Mouse (Mus musculus) midbrain, embryonic 10.5 days (tissue): ENCODE measurements around the gene Slc28a3. TPM values are rescaled to one million over a fixed set of nuclear protein-coding genes. Genes with fewer than 3 reads are reported as not detected.

Experiments
- DNase-seq: peaks from one replicate; pipeline ENCODE4 v3.0.0-alpha.2; 2017; ENCODE audit warnings: low spot score
- H3K27ac ChIP-seq: fragments of 300-500 bp; sonication (generic); replicated peaks from 2 replicates; pipeline ENCODE4 v1.5.1; 2016; ENCODE audit warnings: mild to moderate bottlenecking
- H3K27me3 ChIP-seq: fragments of 300-500 bp; sonication (generic); 2 replicates; pipeline ENCODE4 v1.6.1; 2016; ENCODE audit warnings: low read depth, mild to moderate bottlenecking; ENCODE audit not compliant: poor library complexity, severe bottlenecking
- H3K36me3 ChIP-seq: fragments of 300-500 bp; sonication (generic); 2 replicates; pipeline ENCODE4 v1.6.1; 2016; ENCODE audit warnings: mild to moderate bottlenecking, moderate library complexity
- H3K4me1 ChIP-seq: fragments of 300-500 bp; sonication (generic); 2 replicates; pipeline ENCODE4 v1.6.1; 2016
- H3K4me3 ChIP-seq: fragments of 300-500 bp; sonication (generic); 2 replicates; pipeline ENCODE4 v1.5.1; 2016; ENCODE audit warnings: mild to moderate bottlenecking, moderate library complexity
- H3K9me3 ChIP-seq: fragments of 300-500 bp; sonication (generic); replicated peaks from 2 replicates; pipeline ENCODE4 v1.6.1; 2016; ENCODE audit warnings: mild to moderate bottlenecking
- WGBS: fragments of 180-500 bp; shearing (Covaris S2); methylation state at CpG from one replicate; pipeline ENCODE4 v1.1.7; 2016; 5-methylcytosine and 5-hydroxymethylcytosine counted together
- polyA plus RNA-seq: library from polyadenylated mRNA; unstranded; fragments of >200 nt; fragmentation: Nextera tagmentation; extraction: Ambion mirVana; gene quantifications from 2 replicates; pipeline ENCODE4 v1.2.1, GENCODE M21; 2016

Slc28a3 gene
- polyA plus RNA-seq, 1 experiment from 2014 or later = not detected

DNA sequence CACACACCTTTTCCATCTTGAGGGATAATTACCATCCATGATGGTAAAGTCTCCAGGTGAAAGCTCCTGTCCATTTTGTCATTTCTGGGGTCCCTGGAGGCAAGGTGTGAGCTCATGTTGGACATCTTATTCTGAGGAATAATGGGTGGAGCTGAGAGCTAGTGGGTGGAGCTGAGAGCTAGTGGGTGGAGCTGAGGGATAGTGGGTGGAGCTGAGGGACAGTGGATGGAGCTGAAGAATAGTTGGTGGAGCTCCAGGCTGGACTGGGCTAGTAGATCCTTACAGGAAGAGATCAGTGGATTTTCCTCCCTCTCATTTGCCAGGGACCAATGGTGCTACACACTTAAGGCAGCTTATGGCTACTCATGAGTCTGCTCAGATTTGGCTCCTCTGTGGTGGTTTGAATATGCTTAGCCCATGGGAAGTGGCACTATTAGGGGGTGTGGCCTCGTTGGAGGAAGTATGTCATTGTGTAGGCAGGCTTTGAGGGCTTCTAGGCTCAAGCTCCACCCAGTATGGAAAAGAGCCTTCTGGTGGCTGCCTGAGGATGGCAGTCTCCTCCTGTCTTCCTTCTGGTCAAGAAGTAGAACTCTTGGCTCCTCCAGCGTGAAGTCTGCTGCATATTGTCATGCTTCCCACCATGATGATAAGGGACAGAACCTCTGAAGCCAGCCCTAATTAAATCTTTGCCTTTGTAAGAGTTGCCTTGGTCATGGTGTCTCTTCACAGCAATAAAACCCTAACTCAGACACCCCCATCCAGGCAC, 74.0 kb downstream of the Slc28a3 start:
- no peak for DNase-seq

GRCm38 (mm10) chr13:58535321-58535720, 75.4 kb downstream of the Slc28a3 start:
- DNase-seq = no peak
- H3K9me3 ChIP-seq = no peaks in the 10 kb centered on the region
- H3K27ac ChIP-seq = no peak overlapping the region
- no peaks in the 10 kb centered on the region for H3K36me3 ChIP-seq
- H3K27me3 ChIP-seq = no peaks in the 10 kb centered on the region
- H3K4me3 ChIP-seq = no peak overlapping the region
- peaks cover 5% of the 10 kb centered on the region; the same call in 1 of the 2 replicates for H3K4me1 ChIP-seq
- 85% methylated on average over 2 of the region's 2 CpGs for WGBS

More for the DNA sequence above, 74.0 kb downstream of the Slc28a3 start:
- WGBS = 78% methylated on average over 2 of the region's 2 CpGs
- Histone ChIP-seq H3K27ac (no peak overlapping the region), H3K4me3 (no peak overlapping the region), H3K27me3 (no peaks in the 10 kb centered on the region), H3K36me3 (no peaks in the 10 kb centered on the region), H3K9me3 (no peaks in the 10 kb centered on the region), H3K4me1 (peaks cover 5% of the 10 kb centered on the region; the same call in 1 of the 2 replicates)

- Histone ChIP-seq H3K27ac (no peak overlapping the region), H3K4me3 (no peak overlapping the region), H3K36me3 (no peaks in the 10 kb centered on the region), H3K4me1 (peaks cover 5% of the 10 kb centered on the region; the same call in 1 of the 2 replicates), H3K27me3 (no peaks in the 10 kb centered on the region), H3K9me3 (no peaks in the 10 kb centered on the region)
- WGBS = 86% methylated on average over 3 of the region's 3 CpGs
- DNase-seq = no peak
Measured at GRCm38 (mm10) chr13:58534861-58535260, 75.8 kb downstream of the Slc28a3 start.

DNA sequence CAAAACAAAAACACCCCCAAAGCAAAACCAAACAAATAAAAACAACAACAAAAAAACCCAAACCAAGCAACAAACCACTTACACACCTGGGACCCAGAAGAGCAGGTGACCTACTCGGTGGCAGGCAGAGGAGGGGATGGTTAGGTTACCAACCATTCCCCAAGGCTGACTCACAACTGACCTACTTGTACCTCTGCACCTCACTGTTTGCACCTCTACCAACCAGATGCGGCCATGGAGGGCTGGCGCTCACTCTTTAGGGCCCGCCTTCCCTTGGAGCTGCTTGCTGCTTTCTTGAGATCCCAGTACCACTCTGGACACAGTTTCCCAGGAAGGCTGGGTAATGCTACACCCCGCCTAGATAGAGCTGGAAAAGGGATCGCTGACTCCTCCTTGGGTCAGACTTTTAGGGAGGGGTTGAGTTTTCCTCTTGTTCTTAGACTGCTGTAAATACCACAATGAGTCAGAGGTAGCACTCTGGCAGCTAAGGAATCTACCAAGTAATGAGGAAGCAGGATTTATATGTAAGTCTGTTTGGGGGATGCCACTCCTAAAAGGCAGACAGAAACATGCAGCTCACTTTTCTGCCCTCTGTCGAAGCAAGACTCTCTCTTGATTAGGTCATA, 76.3 kb downstream of the Slc28a3 start:
- no peaks in the 10 kb centered on the region for H3K27me3 ChIP-seq
- WGBS = 84% methylated on average over 7 of the region's 7 CpGs

GRCm38 (mm10) chr13:58524581-58524980, 86.1 kb downstream of the Slc28a3 start:
- H3K27ac ChIP-seq = no peak overlapping the region
- H3K36me3 ChIP-seq = no peaks in the 10 kb centered on the region
- no peak for DNase-seq
- 85% methylated on average over 3 of the region's 3 CpGs for WGBS
- peaks cover 15% of the 10 kb centered on the region for H3K27me3 ChIP-seq
- H3K4me3 ChIP-seq = no peak overlapping the region
- peaks cover 25% of the 10 kb centered on the region for H3K4me1 ChIP-seq
- no peaks in the 10 kb centered on the region for H3K9me3 ChIP-seq

More for the DNA sequence above, 76.3 kb downstream of the Slc28a3 start:
- no peaks in the 10 kb centered on the region for H3K36me3 ChIP-seq
- H3K27ac ChIP-seq = no peak overlapping the region
- no peaks in the 10 kb centered on the region for H3K9me3 ChIP-seq
- no peak overlapping the region for H3K4me3 ChIP-seq
- H3K4me1 ChIP-seq = peaks cover 5% of the 10 kb centered on the region; the same call in 1 of the 2 replicates
- no peak for DNase-seq

GRCm38 (mm10) chr13:58523761-58524117, 86.9 kb downstream of the Slc28a3 start:
- Histone ChIP-seq H3K27ac (no peak overlapping the region), H3K4me1 (peaks cover 25% of the 10 kb centered on the region), H3K9me3 (no peaks in the 10 kb centered on the region), H3K4me3 (no peak overlapping the region), H3K36me3 (no peaks in the 10 kb centered on the region), H3K27me3 (peaks cover 15% of the 10 kb centered on the region)
- DNase-seq = no peak
- 69% methylated on average over 7 of the region's 7 CpGs for WGBS

GRCm38 (mm10) chr13:58523011-58523760, 87.5 kb downstream of the Slc28a3 start:
- no peak for DNase-seq
- no peaks in the 10 kb centered on the region for H3K36me3 ChIP-seq
- peaks cover 15% of the 10 kb centered on the region for H3K27me3 ChIP-seq
- no peak overlapping the region for H3K27ac ChIP-seq
- no peaks in the 10 kb centered on the region for H3K9me3 ChIP-seq
- peaks cover 25% of the 10 kb centered on the region for H3K4me1 ChIP-seq
- 32% methylated on average over 20 of the region's 20 CpGs for WGBS
- H3K4me3 ChIP-seq = no peak overlapping the region

DNA sequence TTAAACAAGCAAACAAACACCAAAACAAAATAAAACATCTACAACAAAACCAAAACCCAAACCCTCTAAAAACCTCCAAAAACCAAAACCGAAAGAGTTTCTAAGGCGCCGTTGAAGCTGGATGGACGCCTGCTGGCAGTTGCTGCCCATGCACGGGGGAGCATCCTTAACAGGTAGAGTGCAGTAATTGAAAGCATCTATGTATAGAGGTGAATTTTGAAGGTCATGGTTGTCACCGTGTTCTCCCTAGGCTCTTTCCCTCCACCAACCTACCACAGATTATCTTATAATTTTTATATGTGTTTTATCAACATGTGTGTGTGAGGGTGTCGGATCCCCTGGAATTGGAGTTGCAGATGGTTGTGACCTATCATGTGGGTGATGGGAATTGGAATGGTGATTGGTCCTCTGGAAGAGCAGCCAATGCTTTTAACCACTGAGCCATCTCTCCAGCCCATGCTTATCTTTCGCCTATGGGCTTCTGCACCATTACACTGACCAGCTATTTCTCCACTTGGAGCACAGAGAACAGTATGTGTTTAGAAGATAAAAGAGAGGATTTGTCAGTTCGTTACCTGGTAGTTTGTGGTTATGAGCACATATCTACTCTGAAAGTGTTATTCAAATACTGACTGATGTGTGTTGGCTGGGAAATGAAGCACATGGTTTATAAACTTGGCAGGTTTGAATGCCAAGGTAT, 89.2 kb downstream of the Slc28a3 start:
- Histone ChIP-seq H3K9me3 (no peaks in the 10 kb centered on the region), H3K27ac (no peak overlapping the region), H3K27me3 (peaks cover 15% of the 10 kb centered on the region), H3K4me3 (no peak overlapping the region), H3K36me3 (no peaks in the 10 kb centered on the region), H3K4me1 (peaks cover 24% of the 10 kb centered on the region)
- DNase-seq = no peak
- WGBS = 89% methylated on average over 9 of the region's 9 CpGs

DNA sequence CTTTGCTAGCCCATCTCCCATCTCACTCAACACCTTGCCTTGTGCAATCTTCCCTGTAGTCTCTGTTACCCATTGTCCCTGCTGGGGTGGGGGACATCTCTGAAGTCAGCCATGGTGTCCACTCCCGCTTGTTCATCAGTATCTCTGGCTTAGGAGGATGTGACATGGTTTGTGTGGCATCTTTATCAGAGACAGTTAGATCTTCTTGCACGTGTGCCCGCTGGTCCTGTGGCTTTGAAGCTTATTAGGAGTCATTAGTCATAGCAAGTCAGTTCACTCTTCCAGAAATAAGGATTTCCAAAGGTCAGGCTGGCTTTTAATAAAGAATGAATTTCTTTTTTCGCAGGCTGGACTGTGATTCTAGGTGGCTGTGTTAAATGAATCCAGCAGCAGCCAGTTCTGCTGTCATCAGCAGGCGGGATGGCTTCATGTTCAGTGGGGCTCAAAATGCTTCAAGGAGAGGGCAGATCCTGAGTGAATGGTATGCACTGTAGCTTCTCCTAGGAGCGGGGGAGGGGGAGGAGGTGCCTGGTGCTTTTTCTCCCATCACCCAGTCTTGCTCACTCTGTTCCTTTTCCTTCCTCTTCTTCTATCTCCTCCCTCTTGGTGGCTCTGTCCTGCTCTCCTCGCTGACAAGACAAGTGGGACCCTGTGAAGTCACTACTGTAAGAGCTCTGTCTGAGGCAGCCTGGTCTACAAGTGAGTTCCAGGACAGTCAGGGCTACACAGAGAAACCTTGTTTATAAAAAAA, 89.9 kb downstream of the Slc28a3 start:
- no peaks in the 10 kb centered on the region for H3K9me3 ChIP-seq
- peaks cover 15% of the 10 kb centered on the region for H3K27me3 ChIP-seq
- H3K4me1 ChIP-seq = peaks cover 24% of the 10 kb centered on the region
- WGBS = 71% methylated on average over 7 of the region's 7 CpGs
- no peak overlapping the region for H3K4me3 ChIP-seq
- DNase-seq = no peak
- H3K27ac ChIP-seq = no peak overlapping the region
- H3K36me3 ChIP-seq = no peaks in the 10 kb centered on the region

- Histone ChIP-seq H3K9me3 (no peaks in the 10 kb centered on the region), H3K4me1 (peaks cover 21% of the 10 kb centered on the region), H3K27ac (no peak overlapping the region), H3K4me3 (no peak overlapping the region), H3K27me3 (peaks cover 15% of the 10 kb centered on the region), H3K36me3 (no peaks in the 10 kb centered on the region)
- WGBS = 92% methylated on average over 9 of the region's 9 CpGs
- no peak for DNase-seq
Measured at GRCm38 (mm10) chr13:58520028-58520427, 90.6 kb downstream of the Slc28a3 start.

DNA sequence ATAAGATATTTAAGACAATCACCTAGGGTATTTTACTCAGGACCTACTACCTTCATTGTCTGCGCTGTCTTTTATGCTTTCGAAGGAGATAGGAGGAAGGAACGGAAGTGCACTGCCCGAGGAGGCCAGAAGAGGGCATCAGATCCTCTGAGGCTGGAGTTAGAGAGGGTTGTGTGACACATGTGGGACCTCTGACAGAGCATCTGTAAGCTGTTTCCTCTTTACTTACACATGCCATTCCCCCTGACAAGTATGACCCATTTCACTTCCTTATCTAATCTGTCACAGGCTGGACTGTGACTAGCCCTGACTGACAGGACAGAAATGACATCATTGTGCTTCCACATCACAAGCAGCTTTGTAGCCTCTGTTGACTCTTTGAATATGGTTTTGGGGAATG, 94.4 kb downstream of the Slc28a3 start:
- Histone ChIP-seq H3K4me1 (peaks cover 10% of the 10 kb centered on the region), H3K4me3 (no peak overlapping the region), H3K27ac (no peak overlapping the region), H3K27me3 (no peaks in the 10 kb centered on the region), H3K36me3 (no peaks in the 10 kb centered on the region), H3K9me3 (no peaks in the 10 kb centered on the region)
- DNase-seq = no peak
- WGBS = 98% methylated on average over 4 of the region's 4 CpGs

DNA sequence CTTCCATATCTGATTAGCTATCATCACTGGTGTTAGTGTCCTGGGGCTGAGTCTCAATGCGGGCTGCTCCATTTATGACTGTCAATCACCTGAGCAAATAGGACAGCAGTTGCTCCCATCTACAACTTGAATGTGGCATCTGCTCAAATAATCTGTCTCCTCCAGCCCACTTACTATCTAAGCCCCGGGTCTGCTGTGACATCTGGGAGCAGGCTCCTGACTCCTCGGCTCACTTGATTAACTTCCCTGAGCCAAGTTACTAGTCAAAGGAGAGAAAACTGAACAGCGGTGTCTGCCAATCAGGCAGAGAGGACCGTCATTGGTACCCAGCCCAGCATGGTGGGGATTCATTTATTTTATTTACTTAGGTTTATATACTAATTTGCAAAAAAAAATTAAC, 95.0 kb downstream of the Slc28a3 start:
- Histone ChIP-seq H3K36me3 (no peaks in the 10 kb centered on the region), H3K4me1 (peaks cover 6% of the 10 kb centered on the region; the same call in 1 of the 2 replicates), H3K27me3 (no peaks in the 10 kb centered on the region), H3K4me3 (no peak overlapping the region), H3K27ac (no peak overlapping the region), H3K9me3 (no peaks in the 10 kb centered on the region)
- no peak for DNase-seq
- 91% methylated on average over 5 of the region's 5 CpGs for WGBS
